Mouse (Mus musculus): Measurements from ENCODE around the gene Serpinb1a. TPM values are rescaled to one million over a fixed set of nuclear protein-coding genes. Genes with fewer than 3 reads are reported as not detected.
A peak's percentile ranks its signal among the peaks of the same experiment; 100 is the strongest.
"Not testable (repeated sequence)": the region's sequence is repeated elsewhere in the genome, so short reads cannot be mapped to it uniquely, and the experiment has no call there.

Serpinb1a gene
- polyA plus RNA-seq (2015; fragmentation: Nextera tagmentation; extraction: Ambion mirVana): 160 and 164 TPM in 2 replicates

DNA sequence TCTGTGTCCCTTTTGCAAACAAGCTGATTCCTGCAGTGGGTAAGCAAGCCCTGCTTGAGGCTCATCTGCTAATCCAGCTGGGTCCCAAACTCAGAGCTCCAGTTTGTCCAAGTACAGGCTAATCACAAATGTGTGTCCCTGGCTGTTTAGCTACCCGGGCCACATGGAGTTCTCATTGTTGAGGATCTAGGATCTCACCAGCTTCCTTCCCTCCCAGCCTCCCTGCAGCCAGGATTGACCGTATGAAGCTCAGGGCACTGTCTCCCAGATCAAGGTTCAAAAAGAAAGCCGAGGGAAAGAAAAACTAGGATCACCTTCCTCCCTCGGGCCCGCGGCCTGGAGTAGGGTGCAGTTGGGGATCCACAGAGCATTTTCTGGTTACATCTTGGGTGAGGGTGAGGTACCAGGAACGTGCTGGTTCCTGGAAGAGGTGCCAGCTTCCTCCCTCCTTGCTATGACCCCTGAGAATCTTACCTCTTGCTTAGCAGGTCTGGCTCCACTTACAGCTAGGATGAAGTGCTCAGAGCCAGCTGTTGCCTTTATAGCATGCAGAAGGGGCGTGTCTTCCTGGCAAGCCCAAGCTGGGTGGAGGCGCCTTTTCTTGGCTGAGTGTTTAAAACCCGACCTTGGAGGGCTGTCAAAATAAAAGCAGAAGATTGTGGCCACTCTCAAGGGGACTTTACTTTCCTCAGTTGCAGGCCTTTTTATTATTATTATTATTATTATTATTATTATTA lies at the start of gene Serpinb1a:
Gene Serpinb1a (minus strand): TSS at position 518 of the 737 bp plus-strand sequence.
- peak within 1 kb of the TSS; percentile 45 for H3K4me2 ChIP-seq (replicated peaks)
- no peaks in the 10 kb centered on the region for H3K9me3 ChIP-seq
- peaks cover 18% of the 10 kb centered on the region; the same call in 1 of the 2 replicates for H3K4me1 ChIP-seq (replicated peaks)
- peak; percentile 67 for ATAC-seq
- H3K36me3 ChIP-seq: no peaks in the 10 kb centered on the region
- H3K27ac ChIP-seq: peak within 1 kb of the TSS; percentile 96
- WGBS: 38% methylated on average over 10 of the region's 10 CpGs
- no peaks in the 10 kb centered on the region for H3K27me3 ChIP-seq (replicated peaks)
- peak within 1 kb of the TSS; percentile 34; the same call in 1 of the 2 replicates for H3K9ac ChIP-seq
- H3K4me3 ChIP-seq (replicated peaks): peak within 1 kb of the TSS; percentile 27

DNA sequence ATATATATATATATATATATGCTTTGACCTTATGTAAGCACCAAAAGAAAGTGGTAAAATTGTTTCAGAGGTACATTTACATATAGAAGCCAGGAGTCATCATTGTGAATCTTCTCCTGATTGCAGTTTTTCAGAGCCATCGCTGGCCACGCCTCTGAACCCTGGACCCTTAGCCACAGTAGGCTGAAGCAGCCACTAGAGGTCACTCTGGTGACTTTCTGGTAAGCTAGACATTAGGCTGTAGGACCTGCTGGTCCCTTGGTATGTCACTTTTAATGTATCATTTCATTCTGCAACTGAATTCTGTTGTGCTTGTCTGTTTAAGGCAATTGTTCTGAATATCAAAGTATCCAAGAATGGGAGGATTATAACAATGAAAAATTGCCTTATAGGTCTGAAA lies 49.7 kb upstream of the Serpinb1a start:
- H3K27me3 ChIP-seq (replicated peaks): no peaks in the 10 kb centered on the region
- ATAC-seq: 0 out of 2 replicates have a peak, but pooled peaks have one; percentile 58
- no peak overlapping the region for H3K4me3 ChIP-seq (replicated peaks)
- H3K4me2 ChIP-seq (replicated peaks): no peak overlapping the region
- WGBS: 12% methylated on average over 2 of the region's 2 CpGs
- H3K36me3 ChIP-seq: no peaks in the 10 kb centered on the region
- H3K9ac ChIP-seq: no peak overlapping the region
- no peaks in the 10 kb centered on the region for H3K9me3 ChIP-seq
- 0 out of 2 replicates have a peak, but pooled peaks cover 2% of the 10 kb centered on the region for H3K4me1 ChIP-seq (replicated peaks)
- no peak overlapping the region for H3K27ac ChIP-seq

DNA sequence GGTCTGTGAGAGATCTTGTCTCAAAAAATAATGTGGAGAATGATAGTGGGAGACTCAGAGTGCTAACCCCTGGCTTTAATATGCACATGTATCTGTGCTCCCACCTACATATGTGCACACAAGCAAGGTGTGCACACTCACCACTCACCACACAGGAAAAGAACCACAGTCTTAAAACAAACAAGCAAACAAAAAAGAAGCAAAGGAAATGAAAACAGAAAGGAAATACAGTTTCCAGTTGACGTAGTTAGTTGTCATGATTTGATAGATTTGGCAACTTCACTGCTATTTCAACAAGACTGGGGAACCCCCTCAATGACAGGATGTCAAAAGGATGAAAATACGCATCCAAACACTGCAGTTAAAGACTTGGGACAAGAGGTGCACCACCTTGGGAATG lies 48.1 kb upstream of the Serpinb1a start:
- not testable (repeated sequence) for H3K4me2 ChIP-seq (replicated peaks); ATAC-seq; H3K27ac ChIP-seq; H3K9ac ChIP-seq; H3K36me3 ChIP-seq; H3K4me1 ChIP-seq (replicated peaks); H3K9me3 ChIP-seq; H3K4me3 ChIP-seq (replicated peaks); H3K27me3 ChIP-seq (replicated peaks)
- 82% methylated on average over 2 of the region's 2 CpGs for WGBS

DNA sequence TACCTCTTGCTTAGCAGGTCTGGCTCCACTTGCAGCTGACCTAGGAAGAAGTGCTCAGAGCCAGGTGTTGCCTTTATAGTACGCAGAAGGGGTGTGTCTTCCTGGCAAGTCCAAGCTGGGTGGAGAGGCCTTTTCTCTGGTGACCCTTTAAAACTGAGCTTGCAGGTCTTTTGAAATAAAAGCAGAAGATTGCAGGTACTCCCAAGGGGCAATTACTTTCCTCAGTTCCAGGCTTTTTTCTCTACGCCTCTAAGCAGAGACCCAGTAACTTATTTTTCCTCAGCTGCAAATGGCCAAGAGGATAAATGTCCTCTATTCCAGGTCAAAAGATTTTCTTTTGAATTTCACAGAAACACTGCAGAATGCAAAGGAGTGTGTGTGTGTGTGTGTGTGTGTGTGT lies 47.1 kb upstream of the Serpinb1a start, which contains the start of gene Serpinb1c:
Gene Serpinb1c (minus strand): TSS at position 101 of the 400 bp plus-strand sequence.
- no peaks in the 10 kb centered on the region for H3K27me3 ChIP-seq (replicated peaks)
- no peaks in the 10 kb centered on the region for H3K36me3 ChIP-seq
- no peak for ATAC-seq
- no peak within 1 kb of the TSS for H3K4me3 ChIP-seq (replicated peaks)
- 0 out of 2 replicates have a peak, but pooled peaks cover 2% of the 10 kb centered on the region for H3K4me1 ChIP-seq (replicated peaks)
- no peak within 1 kb of the TSS for H3K4me2 ChIP-seq (replicated peaks)
- no peaks in the 10 kb centered on the region for H3K9me3 ChIP-seq
- no peak within 1 kb of the TSS for H3K9ac ChIP-seq
- no peak within 1 kb of the TSS for H3K27ac ChIP-seq
- 82% methylated on average over 2 of the region's 2 CpGs for WGBS

DNA sequence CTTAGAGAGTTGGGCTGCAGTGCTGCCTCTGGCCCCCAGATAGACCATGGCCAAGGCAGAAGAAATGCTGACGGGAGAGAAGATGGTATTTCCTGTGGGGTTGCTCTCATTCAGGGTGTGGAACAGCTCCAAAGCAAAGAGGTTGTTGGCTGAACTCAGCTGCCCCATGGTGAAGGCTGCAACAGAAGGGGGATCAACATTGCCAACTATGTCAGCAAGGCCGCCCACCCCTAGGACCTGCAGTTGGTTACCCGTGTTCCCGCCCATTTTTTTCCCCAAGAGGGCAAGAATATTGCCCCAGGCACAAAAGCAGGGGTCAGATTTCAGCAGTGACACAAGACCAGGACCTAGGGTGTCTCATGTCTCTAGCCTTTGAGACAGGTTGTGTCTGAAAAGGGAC lies 45.9 kb upstream of the Serpinb1a start:
- 77% methylated on average over 4 of the region's 4 CpGs for WGBS
- no peak overlapping the region for H3K4me3 ChIP-seq (replicated peaks)
- no peak for ATAC-seq
- no peaks in the 10 kb centered on the region for H3K36me3 ChIP-seq
- H3K9me3 ChIP-seq: no peaks in the 10 kb centered on the region
- H3K27me3 ChIP-seq (replicated peaks): no peaks in the 10 kb centered on the region
- H3K9ac ChIP-seq: no peak overlapping the region
- H3K4me2 ChIP-seq (replicated peaks): no peak overlapping the region
- H3K4me1 ChIP-seq (replicated peaks): no peaks in the 10 kb centered on the region
- no peak overlapping the region for H3K27ac ChIP-seq

DNA sequence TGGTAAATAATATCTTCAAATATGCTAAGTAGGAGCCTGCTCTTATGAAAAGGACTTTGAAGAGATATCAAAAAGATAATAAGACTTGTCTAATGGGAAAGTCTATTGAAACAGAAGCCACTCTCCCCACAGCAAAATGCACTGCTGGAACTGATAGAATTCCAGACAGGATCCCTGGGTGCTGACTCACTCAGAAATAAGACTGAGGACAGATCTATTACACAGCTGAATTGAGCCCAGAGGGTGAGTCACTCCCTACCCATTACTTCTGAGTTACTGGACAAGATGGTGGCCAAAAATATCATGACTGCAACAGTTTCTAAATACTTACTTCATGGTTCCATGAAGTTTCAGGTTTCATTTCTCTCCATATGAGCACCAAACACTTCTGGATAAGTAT lies 33.8 kb upstream of the Serpinb1a start:
- Histone ChIP-seq H3K36me3 (no peaks in the 10 kb centered on the region), H3K9ac (no peak overlapping the region), H3K27me3 (replicated peaks) (no peaks in the 10 kb centered on the region), H3K4me1 (replicated peaks) (no peaks in the 10 kb centered on the region), H3K4me2 (replicated peaks) (no peak overlapping the region), H3K27ac (no peak overlapping the region), H3K4me3 (replicated peaks) (no peak overlapping the region), H3K9me3 (no peaks in the 10 kb centered on the region)
- no peak for ATAC-seq

DNA sequence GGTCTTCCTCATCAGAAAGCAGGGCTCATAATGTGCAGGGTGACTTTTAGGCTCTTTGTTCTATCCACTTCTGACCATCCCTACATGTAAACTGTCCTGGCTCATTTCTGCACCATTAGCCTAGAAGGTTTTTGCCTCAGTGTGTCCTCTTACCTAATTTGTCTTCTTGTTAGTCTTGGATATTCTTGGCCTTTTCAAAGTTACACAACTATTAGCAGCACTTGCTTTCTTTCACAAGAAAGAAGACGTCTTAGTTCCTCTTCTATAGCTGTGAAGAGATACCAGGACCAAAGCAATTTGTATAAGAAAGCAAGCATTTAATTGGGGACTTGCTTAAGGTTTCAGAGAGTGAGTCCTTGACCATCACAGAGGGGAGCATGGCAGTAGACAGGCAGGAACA lies 22.9 kb upstream of the Serpinb1a start:
- Histone ChIP-seq H3K27me3 (replicated peaks) (no peaks in the 10 kb centered on the region), H3K9me3 (no peaks in the 10 kb centered on the region), H3K36me3 (no peaks in the 10 kb centered on the region), H3K27ac (no peak overlapping the region), H3K4me2 (replicated peaks) (no peak overlapping the region), H3K4me3 (replicated peaks) (no peak overlapping the region), H3K4me1 (replicated peaks) (no peaks in the 10 kb centered on the region), H3K9ac (no peak overlapping the region)
- WGBS: 69% methylated on average over 1 of the region's 1 CpGs
- no peak for ATAC-seq

DNA sequence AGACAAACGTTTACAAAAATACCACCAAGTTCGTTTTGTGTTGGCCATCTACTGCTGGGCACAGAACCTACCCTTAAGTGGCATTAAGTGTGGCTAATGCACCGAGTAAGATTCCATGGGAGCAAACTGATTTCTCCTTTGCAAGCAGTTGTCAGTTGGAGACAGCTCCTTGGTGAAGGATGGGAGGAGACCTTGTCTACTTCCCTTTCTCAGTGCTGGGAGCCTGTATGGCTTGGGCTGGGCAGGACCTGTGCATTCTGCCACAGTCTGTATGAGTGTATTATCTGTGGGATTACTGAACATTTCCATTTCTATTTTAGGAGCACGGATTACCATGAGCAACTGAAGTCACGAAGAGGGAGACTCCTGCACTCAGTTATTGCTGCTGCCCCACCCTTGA lies 17.9 kb upstream of the Serpinb1a start:
- H3K9ac ChIP-seq: no peak overlapping the region
- WGBS: 68% methylated on average over 5 of the region's 5 CpGs
- H3K9me3 ChIP-seq: no peaks in the 10 kb centered on the region
- H3K4me2 ChIP-seq (replicated peaks): no peak overlapping the region
- H3K27ac ChIP-seq: no peak overlapping the region
- H3K36me3 ChIP-seq: no peaks in the 10 kb centered on the region
- no peak for ATAC-seq
- no peaks in the 10 kb centered on the region for H3K27me3 ChIP-seq (replicated peaks)
- H3K4me1 ChIP-seq (replicated peaks): no peaks in the 10 kb centered on the region
- no peak overlapping the region for H3K4me3 ChIP-seq (replicated peaks)

DNA sequence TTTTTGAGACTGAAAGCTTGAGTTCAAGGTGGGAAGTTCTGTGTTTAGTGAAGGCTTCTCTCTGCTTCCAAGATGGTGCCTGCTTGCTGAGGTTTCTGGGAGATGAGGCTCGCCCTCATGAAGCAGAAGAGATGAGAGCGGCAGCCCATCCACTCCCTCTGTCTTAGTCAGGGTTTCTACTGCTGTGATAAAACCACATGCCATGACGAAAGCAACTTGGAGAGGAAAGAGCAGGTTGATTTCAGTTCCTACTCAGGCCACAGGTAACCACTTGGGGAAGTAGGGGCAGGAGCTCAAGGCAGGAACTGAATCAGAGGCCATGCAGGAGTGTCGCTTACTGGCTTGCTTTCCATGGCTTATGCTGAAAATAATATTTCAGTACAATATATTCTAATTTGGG lies 17.2 kb upstream of the Serpinb1a start:
- H3K9me3 ChIP-seq; H3K4me2 ChIP-seq (replicated peaks); H3K4me1 ChIP-seq (replicated peaks); H3K36me3 ChIP-seq; H3K27me3 ChIP-seq (replicated peaks); H3K27ac ChIP-seq; ATAC-seq; H3K4me3 ChIP-seq (replicated peaks); H3K9ac ChIP-seq: not testable (repeated sequence)
- 82% methylated on average over 4 of the region's 4 CpGs for WGBS

DNA sequence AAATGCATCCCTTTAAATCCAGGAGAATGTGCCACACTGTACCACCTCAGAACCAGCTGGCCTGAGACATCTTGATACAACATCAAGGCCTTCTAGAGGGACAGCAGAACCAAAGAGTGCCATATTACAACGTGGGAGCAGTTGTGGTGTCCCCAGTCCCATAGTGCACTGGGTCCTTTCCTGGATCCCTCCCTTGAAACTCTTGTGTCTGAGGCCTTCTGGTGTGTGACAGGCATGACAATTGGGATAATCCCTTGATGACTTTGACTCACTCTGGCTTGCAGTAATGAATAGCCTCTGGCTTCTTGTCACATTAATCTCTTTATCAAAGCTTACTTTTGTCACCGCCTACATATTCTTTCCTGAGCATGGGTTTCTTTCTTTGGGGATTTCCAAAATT lies 16.0 kb upstream of the Serpinb1a start:
- Histone ChIP-seq H3K9me3 (no peaks in the 10 kb centered on the region), H3K9ac (no peak overlapping the region), H3K27ac (no peak overlapping the region), H3K4me1 (replicated peaks) (no peaks in the 10 kb centered on the region), H3K36me3 (no peaks in the 10 kb centered on the region), H3K4me2 (replicated peaks) (no peak overlapping the region), H3K27me3 (replicated peaks) (no peaks in the 10 kb centered on the region), H3K4me3 (replicated peaks) (no peak overlapping the region)
- 74% methylated on average over 2 of the region's 2 CpGs for WGBS
- no peak for ATAC-seq

DNA sequence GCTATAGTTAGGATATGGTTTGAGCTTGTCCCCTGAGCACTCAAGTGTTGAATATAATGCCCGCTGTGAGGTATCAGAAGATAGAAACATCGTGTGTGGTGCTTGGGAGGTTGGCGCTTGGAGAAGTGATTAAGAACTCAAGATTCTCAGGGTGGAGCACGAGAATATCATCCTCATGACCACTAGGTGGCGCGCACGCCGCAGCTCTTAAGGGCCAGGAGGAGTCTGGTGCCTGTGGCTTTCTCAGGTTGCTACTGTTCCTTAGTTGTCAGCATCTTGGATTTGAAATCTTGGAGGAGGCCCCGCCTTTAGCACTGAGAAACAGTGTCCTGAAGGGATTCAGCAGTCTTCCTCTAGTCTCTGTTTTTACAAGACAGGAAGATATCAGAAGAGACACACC lies 15.5 kb upstream of the Serpinb1a start:
- ATAC-seq: peak; percentile 78; the same call in 1 of the 2 replicates
- Histone ChIP-seq H3K4me2 (replicated peaks) (no peak overlapping the region), H3K9me3 (no peaks in the 10 kb centered on the region), H3K4me3 (replicated peaks) (no peak overlapping the region), H3K9ac (no peak overlapping the region), H3K4me1 (replicated peaks) (no peaks in the 10 kb centered on the region), H3K36me3 (no peaks in the 10 kb centered on the region), H3K27me3 (replicated peaks) (no peaks in the 10 kb centered on the region), H3K27ac (no peak overlapping the region)
- WGBS: 5% methylated on average over 9 of the region's 9 CpGs

DNA sequence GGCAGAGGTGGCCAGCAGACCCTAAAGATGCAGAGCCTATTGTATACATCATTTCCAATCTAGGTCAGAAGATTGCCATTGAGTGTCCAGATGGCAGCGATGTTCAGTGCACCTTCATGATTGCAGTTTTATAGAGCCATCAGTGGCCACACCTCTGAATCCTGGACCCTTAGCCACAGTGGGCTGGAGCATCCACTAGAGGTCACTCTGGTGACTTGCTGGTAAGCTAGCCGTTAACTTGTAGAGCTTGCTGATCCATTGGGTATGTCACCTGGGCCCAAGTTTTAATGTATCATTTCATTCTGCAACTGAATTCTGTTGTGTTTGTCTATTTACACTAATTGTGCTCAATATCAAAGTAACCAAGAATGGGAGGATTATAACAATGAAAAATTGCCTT lies 14.6 kb upstream of the Serpinb1a start:
- no peak overlapping the region for H3K4me3 ChIP-seq (replicated peaks)
- H3K36me3 ChIP-seq: no peaks in the 10 kb centered on the region
- no peaks in the 10 kb centered on the region for H3K27me3 ChIP-seq (replicated peaks)
- H3K9ac ChIP-seq: no peak overlapping the region
- WGBS: 56% methylated on average over 2 of the region's 2 CpGs
- no peak overlapping the region for H3K27ac ChIP-seq
- H3K4me1 ChIP-seq (replicated peaks): no peaks in the 10 kb centered on the region
- no peaks in the 10 kb centered on the region for H3K9me3 ChIP-seq
- no peak overlapping the region for H3K4me2 ChIP-seq (replicated peaks)
- no peak for ATAC-seq

DNA sequence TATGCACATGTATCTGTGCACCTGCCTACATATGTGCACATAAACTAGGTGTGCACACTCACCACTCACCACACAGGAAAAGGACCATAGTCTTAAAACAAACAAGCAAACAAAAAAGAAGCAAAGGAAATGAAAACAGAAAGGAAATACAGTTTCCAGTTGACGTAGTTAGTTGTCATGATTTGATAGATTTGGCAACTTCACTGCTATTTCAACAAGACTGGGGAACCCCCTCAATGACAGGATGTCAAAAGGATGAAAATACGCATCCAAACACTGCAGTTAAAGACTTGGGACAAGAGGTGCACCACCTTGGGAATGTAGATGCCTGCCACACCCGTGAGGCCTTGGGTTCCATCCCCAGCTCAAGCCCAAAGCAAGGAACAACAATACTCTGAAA lies 13.5 kb upstream of the Serpinb1a start:
- H3K27me3 ChIP-seq (replicated peaks); ATAC-seq; H3K4me3 ChIP-seq (replicated peaks); H3K4me1 ChIP-seq (replicated peaks); H3K9ac ChIP-seq; H3K4me2 ChIP-seq (replicated peaks); H3K27ac ChIP-seq; H3K36me3 ChIP-seq; H3K9me3 ChIP-seq: not testable (repeated sequence)
- WGBS: 88% methylated on average over 3 of the region's 3 CpGs

All from intestine, embryonic 15.5 days (tissue).